Mouse (Mus musculus) stomach, postnatal 0 days (tissue): ENCODE measurements around the gene Kctd18. TPM values are rescaled to one million over a fixed set of nuclear protein-coding genes. Genes with fewer than 3 reads are reported as not detected.
"Not testable (repeated sequence)": the region's sequence is repeated elsewhere in the genome, so short reads cannot be mapped to it uniquely, and the experiment has no call there.

ENCODE experiments used
- ATAC-seq: fragments of 200-750 bp; cut with Nextera tagmentation; 2 replicates; pipeline ENCODE4 v1.8.0; 2017; ENCODE audit not compliant: low FRiP score, low TSS enrichment
- DNase-seq: peaks from one replicate; pipeline ENCODE4 v3.0.0-alpha.2; 2016; ENCODE audit warnings: low spot score
- H3K27ac ChIP-seq: fragments of 300-500 bp; sonication (generic); replicated peaks from 2 replicates; pipeline ENCODE4 v1.5.1; 2014; ENCODE audit warnings: mild to moderate bottlenecking, control low read depth
- H3K27me3 ChIP-seq: fragments of 300-500 bp; sonication (generic); 2 replicates; pipeline ENCODE4 v1.6.1; 2014; ENCODE audit warnings: low read length; ENCODE audit not compliant: control insufficient read depth, insufficient read depth
- H3K36me3 ChIP-seq: fragments of 300-500 bp; sonication (generic); 2 replicates; pipeline ENCODE4 v1.6.1; 2014; ENCODE audit warnings: low read length, mixed read lengths; ENCODE audit not compliant: control insufficient read depth, insufficient read depth
- H3K4me1 ChIP-seq: fragments of 300-500 bp; sonication (generic); replicated peaks from 2 replicates; pipeline ENCODE4 v1.6.1; 2014; ENCODE audit warnings: antibody characterized with exemption; ENCODE audit not compliant: control insufficient read depth, insufficient read depth
- H3K4me2 ChIP-seq: fragments of 300-500 bp; sonication (generic); replicated peaks from 2 replicates; pipeline ENCODE4 v1.6.1; 2014; ENCODE audit warnings: low read depth, mild to moderate bottlenecking, control low read depth, moderate library complexity
- H3K4me3 ChIP-seq: fragments of 300-500 bp; sonication (generic); 2 replicates; pipeline ENCODE4 v1.5.1; 2014; ENCODE audit warnings: low read depth, low read length, control low read depth
- H3K9ac ChIP-seq: fragments of 300-500 bp; sonication (generic); 2 replicates; pipeline ENCODE4 v1.6.1; 2014; ENCODE audit warnings: mild to moderate bottlenecking, low read length, control low read depth, mixed read lengths
- H3K9me3 ChIP-seq: fragments of 300-500 bp; sonication (generic); 2 replicates; pipeline ENCODE4 v1.6.1; 2016; ENCODE audit warnings: low read length; ENCODE audit not compliant: control insufficient read depth
- CTCF ChIP-seq: IDR thresholded peaks from 2 replicates; pipeline ENCODE4 v1.5.1; 2016; ENCODE audit warnings: antibody characterized with exemption, low read depth, mild to moderate bottlenecking, moderate library complexity
- EP300 ChIP-seq: optimal IDR thresholded peaks from 2 replicates; pipeline ENCODE3; 2016; ENCODE audit warnings: antibody characterized with exemption
- WGBS: fragments of 180-500 bp; shearing (Covaris S2); extraction: QIAGEN DNeasy Blood & Tissue Kit; methylation state at CpG from one replicate; pipeline ENCODE4 v1.1.7; 2014; 5-methylcytosine and 5-hydroxymethylcytosine counted together
- polyA plus RNA-seq: library from polyadenylated mRNA; unstranded; fragments of >200 nt; fragmentation: Nextera tagmentation; extraction: Ambion mirVana; gene quantifications from 2 replicates; pipeline ENCODE4 v1.2.1, GENCODE M21; 2015

The Kctd18 gene
- polyA plus RNA-seq, 1 experiment from 2014 or later = 7.5 TPM

- Histone ChIP-seq H3K4me3 (no peak overlapping the region), H3K4me1 (no peaks in the 10 kb centered on the region), H3K36me3 (no peaks in the 10 kb centered on the region), H3K27me3 (no peaks in the 10 kb centered on the region), H3K4me2 (no peak overlapping the region), H3K9me3 (no peaks in the 10 kb centered on the region), H3K27ac (no peak overlapping the region), H3K9ac (no peak overlapping the region)
- no peak for ATAC-seq
- no peak for DNase-seq
- no peak for TF ChIP-seq EP300
- TF ChIP-seq CTCF = no peak
- 57% methylated on average over 13 of the region's 13 CpGs for WGBS
These were observed 37.5 kb upstream of the Kctd18 start for GRCm38 (mm10) chr1:58056074-58056807.

DNA sequence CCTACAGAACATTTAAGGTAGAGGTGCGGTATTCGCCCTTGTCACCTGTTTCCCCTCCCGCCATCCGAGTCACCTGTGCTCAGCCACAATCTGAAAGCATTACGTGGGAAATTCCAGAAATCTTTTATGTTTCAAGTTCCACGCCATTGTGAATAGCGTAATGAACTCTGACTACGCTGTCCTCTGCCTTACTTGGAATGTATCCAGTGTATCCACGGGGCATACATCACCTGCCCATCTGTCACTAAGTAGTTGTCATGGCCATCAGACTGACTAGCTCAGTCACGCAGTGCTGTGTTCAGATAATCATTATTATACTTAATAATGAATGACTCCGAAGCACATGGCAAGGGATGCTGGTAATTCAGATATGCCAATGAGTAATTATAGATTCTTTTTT, 36.8 kb upstream of the Kctd18 start:
- WGBS = 84% methylated on average over 11 of the region's 11 CpGs
- H3K4me2 ChIP-seq = no peak overlapping the region
- H3K36me3 ChIP-seq = no peaks in the 10 kb centered on the region
- no peaks in the 10 kb centered on the region for H3K4me1 ChIP-seq
- no peak overlapping the region for H3K9ac ChIP-seq
- ATAC-seq = no peak
- H3K27ac ChIP-seq = no peak overlapping the region
- no peaks in the 10 kb centered on the region for H3K9me3 ChIP-seq
- no peaks in the 10 kb centered on the region for H3K27me3 ChIP-seq
- H3K4me3 ChIP-seq = no peak overlapping the region
- DNase-seq = no peak
- TF ChIP-seq CTCF = no peak
- TF ChIP-seq EP300 = no peak

DNA sequence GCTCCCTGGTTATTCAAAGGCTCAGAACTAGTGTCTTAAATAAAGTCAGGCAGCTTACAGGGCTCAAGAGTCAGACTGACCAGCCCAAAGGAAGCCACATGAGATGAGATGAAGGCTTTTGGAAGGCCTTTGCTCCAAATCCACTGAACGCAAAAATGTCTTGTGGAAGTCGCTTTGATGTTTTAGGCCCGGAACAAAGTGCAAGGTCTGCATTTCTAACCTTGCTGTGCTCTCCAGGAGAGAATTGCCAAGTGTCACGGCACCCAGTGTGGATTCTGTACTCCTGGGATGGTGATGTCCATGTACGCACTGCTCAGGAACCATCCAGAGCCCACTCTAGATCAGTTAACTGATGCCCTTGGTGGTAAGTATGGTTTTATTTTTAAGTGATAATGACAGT, 30.4 kb upstream of the Kctd18 start:
- no peaks in the 10 kb centered on the region for H3K9me3 ChIP-seq
- H3K36me3 ChIP-seq = no peaks in the 10 kb centered on the region
- H3K4me3 ChIP-seq = no peak overlapping the region
- no peaks in the 10 kb centered on the region for H3K4me1 ChIP-seq
- no peak for DNase-seq
- WGBS = 91% methylated on average over 5 of the region's 5 CpGs
- H3K27me3 ChIP-seq = no peaks in the 10 kb centered on the region
- H3K4me2 ChIP-seq = no peak overlapping the region
- ATAC-seq = no peak
- no peak for TF ChIP-seq EP300
- no peak for TF ChIP-seq CTCF
- H3K9ac ChIP-seq = no peak overlapping the region
- H3K27ac ChIP-seq = no peak overlapping the region

- no peaks in the 10 kb centered on the region for H3K4me1 ChIP-seq
- no peak overlapping the region for H3K9ac ChIP-seq
- WGBS = 83% methylated on average over 3 of the region's 3 CpGs
- H3K4me3 ChIP-seq = no peak overlapping the region
- DNase-seq (no peak), ATAC-seq (no peak)
- H3K27ac ChIP-seq = no peak overlapping the region
- H3K9me3 ChIP-seq = no peaks in the 10 kb centered on the region
- no peak overlapping the region for H3K4me2 ChIP-seq
- no peaks in the 10 kb centered on the region for H3K27me3 ChIP-seq
- TF ChIP-seq EP300 = no peak
- TF ChIP-seq CTCF = no peak
- no peaks in the 10 kb centered on the region for H3K36me3 ChIP-seq
These were observed 28.1 kb upstream of the Kctd18 start for GRCm38 (mm10) chr1:58046721-58047290.

GRCm38 (mm10) chr1:58045546-58045945, 26.8 kb upstream of the Kctd18 start:
- Histone ChIP-seq H3K4me3 (no peak overlapping the region), H3K9ac (no peak overlapping the region), H3K4me2 (no peak overlapping the region), H3K27ac (no peak overlapping the region), H3K36me3 (no peaks in the 10 kb centered on the region), H3K27me3 (no peaks in the 10 kb centered on the region), H3K9me3 (no peaks in the 10 kb centered on the region), H3K4me1 (no peaks in the 10 kb centered on the region)
- ATAC-seq (no peak), DNase-seq (no peak)
- 66% methylated on average over 5 of the region's 5 CpGs for WGBS
- TF ChIP-seq EP300 (no peak), CTCF (no peak)

GRCm38 (mm10) chr1:58045076-58045475, 26.3 kb upstream of the Kctd18 start:
- ATAC-seq (no peak), DNase-seq (no peak)
- no peaks in the 10 kb centered on the region for H3K36me3 ChIP-seq
- 65% methylated on average over 3 of the region's 3 CpGs for WGBS
- H3K4me3 ChIP-seq = no peak overlapping the region
- no peaks in the 10 kb centered on the region for H3K4me1 ChIP-seq
- no peak overlapping the region for H3K27ac ChIP-seq
- H3K9me3 ChIP-seq = no peaks in the 10 kb centered on the region
- no peak overlapping the region for H3K9ac ChIP-seq
- no peak overlapping the region for H3K4me2 ChIP-seq
- no peaks in the 10 kb centered on the region for H3K27me3 ChIP-seq
- TF ChIP-seq CTCF (no peak), EP300 (no peak)

DNA sequence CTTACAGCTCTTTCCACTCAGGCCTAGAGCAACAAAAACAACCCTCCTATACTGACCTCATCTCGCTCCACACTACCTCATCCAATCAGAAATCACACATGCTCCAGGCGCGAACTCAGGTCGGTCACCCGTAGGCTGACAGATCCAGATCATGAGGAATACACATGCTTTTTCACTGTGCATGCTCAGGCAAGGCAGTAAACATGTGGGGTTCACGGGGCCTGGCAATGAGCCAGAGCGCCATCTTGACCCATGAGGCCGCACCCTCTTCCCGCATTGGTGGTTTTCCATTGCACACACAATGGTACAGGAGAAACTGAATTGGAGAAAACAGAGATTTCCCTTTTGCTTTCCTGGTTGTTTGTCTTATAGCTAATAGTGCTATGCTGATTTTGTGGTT, 18.6 kb upstream of the Kctd18 start:
- 91% methylated on average over 9 of the region's 9 CpGs for WGBS

More for the DNA sequence above, 18.6 kb upstream of the Kctd18 start:
- H3K27ac ChIP-seq, H3K9ac ChIP-seq, H3K4me2 ChIP-seq, ATAC-seq, H3K4me3 ChIP-seq, H3K36me3 ChIP-seq, H3K4me1 ChIP-seq, H3K27me3 ChIP-seq, H3K9me3 ChIP-seq, DNase-seq: not testable (repeated sequence)
